Mouse (Mus musculus) embryonic stem cell, embryonic (primary cell): ENCODE results near the gene Nkain1.

ENCODE experiments used
- CTCF ChIA-PET, 4 experiments: fragments of 300-600 bp in 2 of 4; fragments of 350-600 bp in 2 of 4; sonication (Branson Sonifier 250); formaldehyde crosslinking; loops; one replicate each; lab custom pipeline; 2022; ENCODE audit warnings: inconsistent platforms in 2 of 4; lab: Charles Lee
- POLR2A ChIA-PET, 4 experiments: fragments of 300-600 bp in 2 of 4; fragments of 350-600 bp in 2 of 4; sonication (Branson Sonifier 250); formaldehyde crosslinking; loops; one replicate each; lab custom pipeline; 2022; ENCODE audit warnings: antibody characterized with exemption in 4 of 4, inconsistent platforms in 1 of 4; lab: Charles Lee

Gene Nkain1

DNA sequence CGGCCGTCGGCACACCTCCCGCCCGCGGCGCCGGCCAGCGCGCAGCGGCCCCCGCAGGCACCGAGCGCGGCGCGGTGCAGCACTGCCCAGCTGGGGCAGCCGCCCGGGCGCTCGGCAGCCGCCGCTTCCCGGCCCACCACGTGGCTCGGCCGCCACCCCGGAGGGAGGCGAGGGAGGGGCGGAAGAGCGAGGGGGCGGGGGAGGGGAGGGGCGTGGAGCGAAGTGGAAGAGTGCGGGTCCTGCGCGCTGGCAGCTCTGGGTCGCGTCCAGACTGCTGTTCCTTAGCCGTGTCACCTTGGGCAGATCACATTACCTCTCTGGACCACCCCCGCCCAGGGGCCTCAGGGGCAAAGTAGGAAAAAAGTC, at the start of gene Nkain1:
Gene Nkain1 (minus strand): TSS at position 126 of the 366 bp plus-strand sequence.
- POLR2A ChIA-PET = interaction anchor here (0.5 to 2.4 kb wide), 26 partner anchors 12 to 1696 kb away, joined by 3 to 21 read pairs (median 4); partner anchors contain the start of genes Fabp3 (in 2 of the 4), Gm10570 (in 2 of the 4), Zcchc17 (in 2 of the 4) and Pef1 (in 1 of the 4)
- CTCF ChIA-PET = interaction anchor here in 3 of 4 experiments (0.5 to 1.4 kb wide), 7 partner anchors 26 to 873 kb away, joined by 3 to 4 read pairs (median 3); no protein-coding TSS in a partner anchor

DNA sequence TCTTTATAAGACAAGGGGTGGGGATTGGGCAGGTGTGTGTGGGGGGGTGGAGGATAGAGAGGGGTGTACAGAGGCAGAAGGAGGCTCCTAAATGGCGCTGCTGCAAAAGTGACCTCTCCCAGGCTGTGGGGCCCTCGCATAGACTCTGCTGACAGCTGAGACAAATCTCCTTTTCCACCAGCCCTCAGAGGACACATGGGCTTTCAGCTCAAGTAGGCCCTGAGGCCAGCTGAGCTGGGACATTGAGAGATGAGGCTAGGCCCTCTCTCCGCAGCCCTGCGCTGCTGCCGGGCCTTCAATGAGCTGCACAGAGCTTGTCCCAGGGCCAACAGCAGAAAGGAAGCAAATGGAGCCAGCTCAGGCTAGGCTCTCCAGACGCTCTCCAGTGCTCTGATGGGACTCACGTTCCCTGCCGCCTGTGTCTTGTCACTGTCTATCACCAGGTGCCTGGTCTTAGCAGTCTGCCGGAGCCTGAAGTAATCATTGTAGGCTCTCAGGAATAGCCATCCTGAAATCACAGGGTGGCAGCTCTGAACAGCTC, 4.8 kb upstream of the Nkain1 start:
- CTCF ChIA-PET = interaction anchor here in 2 of 4 experiments (0.6 to 1.1 kb wide), 5 partner anchors 45 to 222 kb away, joined by 3 to 6 read pairs (median 3); no protein-coding TSS in a partner anchor
- POLR2A ChIA-PET = interaction anchor here in 3 of 4 experiments (0.6 to 1.8 kb wide), 9 partner anchors 22 to 1772 kb away, joined by 3 to 7 read pairs (median 3); partner anchors contain the start of genes Snrnp40 (in 2 of the 3) and Zcchc17 (in 2 of the 3)

DNA sequence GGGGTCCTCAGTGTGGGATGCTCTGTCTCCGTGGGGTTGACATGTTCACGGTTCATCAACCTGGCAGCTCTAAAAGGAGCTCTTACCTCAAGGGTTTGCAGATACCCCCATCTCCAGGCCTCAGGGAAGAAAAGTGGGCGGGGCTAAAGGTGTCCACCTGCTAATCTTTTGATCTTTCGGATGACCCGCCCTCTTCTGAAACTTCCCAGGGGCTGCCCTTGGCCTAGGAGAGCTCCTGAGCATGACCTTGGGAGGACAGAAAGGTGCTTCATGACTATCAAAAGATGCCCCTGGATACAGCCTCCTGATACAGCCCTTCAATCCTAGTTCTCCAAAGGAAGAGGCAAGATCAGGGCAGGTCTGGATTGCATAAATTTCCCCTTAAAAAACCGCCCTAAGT, 3.1 kb upstream of the Nkain1 start:
- POLR2A ChIA-PET = interaction anchor here in 3 of 4 experiments (0.6 to 1.5 kb wide), 13 partner anchors 9 to 302 kb away, joined by 3 to 6 read pairs (median 3); partner anchors contain the start of genes Snrnp40 (in 1 of the 3) and Zcchc17 (in 1 of the 3)
- CTCF ChIA-PET = interaction anchor here (0.6 to 2.0 kb wide), 8 partner anchors 9 to 337 kb away, joined by 3 to 6 read pairs (median 3); no protein-coding TSS in a partner anchor

DNA sequence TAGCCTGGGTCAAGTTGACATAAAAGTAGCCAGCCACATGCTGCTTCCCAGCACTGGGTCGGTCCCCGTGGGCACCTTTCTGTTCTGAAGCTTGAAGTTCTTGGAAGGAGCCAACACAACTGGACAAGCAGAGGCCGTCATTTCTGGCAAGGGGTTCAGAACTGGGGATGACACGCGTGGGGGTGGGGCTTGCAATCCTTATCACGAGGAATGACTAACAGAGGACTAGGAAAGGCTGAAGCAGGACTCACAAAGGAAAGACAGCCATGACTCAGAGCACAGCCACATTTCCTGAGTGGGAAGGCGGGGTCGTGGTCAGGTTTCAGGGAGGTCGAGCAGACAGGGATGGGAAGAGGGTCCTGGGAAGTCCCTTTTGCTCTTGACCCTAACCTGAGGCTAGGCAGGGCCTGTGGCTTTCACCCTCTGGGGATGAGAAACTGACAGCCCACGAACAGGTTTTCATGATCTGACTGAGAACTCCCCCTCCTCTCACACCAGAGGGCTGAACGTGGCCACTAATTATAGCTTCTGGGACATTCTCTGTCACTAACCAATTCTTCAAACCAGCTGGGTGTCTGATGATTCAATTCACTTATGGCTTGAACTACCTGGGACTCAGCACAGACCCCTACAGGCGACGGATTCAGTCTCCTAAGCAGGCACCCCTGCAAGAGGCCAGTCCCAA, 2.4 kb upstream of the Nkain1 start:
- POLR2A ChIA-PET = interaction anchor here in 3 of 4 experiments (0.7 to 1.5 kb wide), 10 partner anchors 8 to 301 kb away, joined by 3 to 6 read pairs (median 4); partner anchors contain the start of genes Snrnp40 (in 1 of the 3) and Zcchc17 (in 1 of the 3)
- CTCF ChIA-PET = interaction anchor here in 3 of 4 experiments (0.5 to 2.0 kb wide), 8 partner anchors 9 to 336 kb away, joined by 3 to 6 read pairs (median 4); no protein-coding TSS in a partner anchor

DNA sequence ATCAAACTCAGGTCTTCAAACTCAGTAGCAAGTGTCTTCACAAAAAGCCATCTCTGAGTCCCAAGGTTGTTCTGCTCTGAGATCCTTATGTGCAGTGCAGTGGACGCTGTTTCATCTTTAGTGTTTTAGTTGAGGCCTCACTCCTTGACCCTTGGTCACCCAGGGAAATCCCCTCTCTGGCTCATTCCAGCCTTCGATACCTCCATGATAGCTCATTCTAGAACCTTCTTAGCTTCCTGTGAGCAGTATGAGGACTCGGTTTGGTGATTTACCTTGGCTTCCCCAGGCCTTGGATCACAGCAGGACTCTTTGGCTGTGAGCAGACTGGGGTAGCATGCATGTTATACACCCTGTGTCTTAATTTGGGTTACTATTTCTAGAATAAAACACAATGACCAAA, 1.6 kb upstream of the Nkain1 start:
- CTCF ChIA-PET = interaction anchor here in 2 of 4 experiments (1.2 to 2.0 kb wide), 2 partner anchors 42 to 184 kb away, joined by 4 to 6 read pairs; no protein-coding TSS in a partner anchor
- POLR2A ChIA-PET = interaction anchor here in 2 of 4 experiments (1.3 to 2.4 kb wide), 6 partner anchors 14 to 105 kb away, joined by 4 to 21 read pairs (median 8); no protein-coding TSS in a partner anchor

DNA sequence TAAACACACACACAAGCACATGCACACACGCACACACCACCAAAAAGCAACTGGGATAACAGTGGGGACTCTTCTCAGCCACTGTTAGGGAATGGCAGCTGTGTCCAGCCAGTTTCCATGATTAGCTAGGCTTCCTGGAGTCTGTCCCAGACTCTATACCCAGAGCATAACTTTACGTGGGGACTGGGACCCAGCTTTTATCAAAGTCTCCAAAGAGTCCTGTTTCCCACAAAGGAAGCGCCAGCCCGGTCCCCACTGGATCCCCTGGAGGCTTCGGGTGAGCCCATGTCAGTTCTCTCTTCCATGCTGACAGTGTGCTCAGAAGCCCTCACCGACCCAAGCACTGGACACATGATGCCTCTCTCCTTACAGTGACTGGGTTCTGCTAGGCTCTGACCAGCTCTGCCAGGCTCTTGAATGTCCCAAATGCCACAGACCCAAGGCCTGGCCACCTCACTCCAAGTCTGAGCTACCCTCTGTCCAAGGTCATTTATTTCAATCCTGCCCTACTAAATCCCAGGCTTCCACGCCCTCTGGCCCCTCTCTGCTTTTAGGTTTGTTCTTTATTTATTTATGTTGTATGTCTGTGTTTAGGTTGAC, 988 bp upstream of the Nkain1 start:
- ChIA-PET POLR2A (interaction anchor here in 3 of 4 experiments (0.5 to 2.4 kb wide), 21 partner anchors 13 to 473 kb away, joined by 3 to 21 read pairs (median 4); partner anchors contain the start of genes Fabp3 (in 2 of the 3), Gm10570 (in 2 of the 3), Zcchc17 (in 2 of the 3) and Pef1 (in 1 of the 3)), CTCF (interaction anchor here in 3 of 4 experiments (0.6 to 1.4 kb wide), 5 partner anchors 27 to 278 kb away, joined by 3 to 4 read pairs (median 3); no protein-coding TSS in a partner anchor)

DNA sequence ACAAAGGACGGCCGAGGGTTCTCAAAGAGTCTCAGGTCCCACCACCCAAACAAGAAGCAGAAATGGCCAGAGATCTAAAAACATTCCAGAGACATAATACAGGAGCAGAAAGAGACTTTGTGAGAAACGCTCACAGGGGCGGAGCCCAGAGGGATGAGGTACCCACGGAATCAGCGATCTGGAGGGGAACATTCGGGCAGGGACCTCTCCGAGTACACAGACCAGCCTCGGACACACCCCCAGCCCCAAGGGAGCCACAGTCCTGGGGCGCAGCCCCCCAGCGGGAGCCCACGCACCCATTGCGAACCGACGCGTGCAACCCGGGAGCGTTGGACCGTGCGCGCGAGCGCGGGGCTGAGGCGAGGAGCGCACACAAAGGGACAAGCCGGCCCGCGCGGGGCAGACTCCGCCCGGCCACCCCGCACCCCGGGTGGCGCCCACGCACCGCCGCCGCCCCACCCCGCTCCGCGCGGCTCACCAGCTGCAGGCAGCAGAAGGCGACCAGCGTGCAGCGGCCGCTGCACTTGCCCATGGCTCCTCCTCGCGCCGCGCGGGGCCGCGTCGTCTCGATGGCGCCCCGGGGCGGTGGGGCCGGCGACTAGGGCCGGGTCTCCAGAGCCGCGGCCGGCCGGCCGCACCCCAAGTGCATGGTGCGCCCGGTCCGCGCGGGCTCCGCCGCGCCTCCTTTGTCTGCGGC, 474 bp downstream of the Nkain1 start:
- ChIA-PET CTCF (interaction anchor here in 3 of 4 experiments (0.5 to 1.4 kb wide), 7 partner anchors 26 to 873 kb away, joined by 3 to 4 read pairs (median 3); no protein-coding TSS in a partner anchor), POLR2A (interaction anchor here (0.5 to 2.4 kb wide), 16 partner anchors 13 to 1696 kb away, joined by 3 to 21 read pairs (median 4); partner anchors contain the start of genes Fabp3 (in 1 of the 4), Gm10570 (in 1 of the 4), Pef1 (in 1 of the 4) and Zcchc17 (in 1 of the 4))

DNA sequence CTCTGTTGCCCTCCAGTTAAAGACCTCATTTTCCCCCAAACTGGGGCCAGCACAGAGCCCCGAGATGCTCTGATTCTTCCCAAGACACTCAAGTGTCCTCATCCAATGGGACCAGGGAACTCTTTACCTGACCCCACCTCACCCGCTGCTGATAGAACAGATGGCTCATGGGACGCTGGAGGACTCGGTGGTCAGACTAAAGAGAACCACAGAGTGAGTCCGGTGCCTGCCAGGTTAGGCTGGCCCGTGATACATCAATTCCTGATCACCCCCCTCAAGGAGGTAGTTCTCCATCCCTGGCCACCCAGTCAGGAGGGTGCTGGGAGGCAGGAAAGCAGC, 992 bp downstream of the Nkain1 start:
- POLR2A ChIA-PET = interaction anchor here in 3 of 4 experiments (0.7 to 6.9 kb wide), 7 partner anchors 14 to 265 kb away, joined by 3 to 55 read pairs (median 5); partner anchors contain the start of genes Fabp3 (in 1 of the 3) and Gm10570 (in 1 of the 3)
- CTCF ChIA-PET = interaction anchor here in 1 of 4 experiments (1.0 kb wide), 1 partner anchor 17 kb away, joined by 3 read pairs; no protein-coding TSS in a partner anchor

DNA sequence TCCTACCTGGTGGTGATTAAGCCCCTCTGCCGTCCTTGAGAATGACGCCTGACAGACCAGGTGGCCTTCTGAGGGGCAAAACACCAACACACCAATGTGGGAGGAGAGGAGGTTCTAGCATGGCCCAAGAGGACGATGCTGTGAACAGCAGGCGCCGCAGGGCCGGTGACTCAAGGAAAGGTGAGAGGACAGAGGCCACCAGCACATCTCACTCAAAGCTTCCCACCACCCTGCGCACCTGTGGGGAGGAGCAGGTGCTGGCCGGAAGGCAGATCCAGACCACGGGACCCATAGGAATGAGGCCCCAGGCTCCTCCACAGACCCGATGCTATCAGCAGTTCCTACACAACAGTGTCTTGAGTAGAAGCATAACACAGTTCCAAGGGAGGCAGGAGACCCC, 1.4 kb downstream of the Nkain1 start:
- CTCF ChIA-PET = interaction anchor here in 2 of 4 experiments (0.7 to 1.0 kb wide), 2 partner anchors 16 to 197 kb away, joined by 3 to 5 read pairs; no protein-coding TSS in a partner anchor
- POLR2A ChIA-PET = interaction anchor here in 3 of 4 experiments (0.7 to 6.9 kb wide), 10 partner anchors 14 to 198 kb away, joined by 3 to 55 read pairs (median 4); no protein-coding TSS in a partner anchor

DNA sequence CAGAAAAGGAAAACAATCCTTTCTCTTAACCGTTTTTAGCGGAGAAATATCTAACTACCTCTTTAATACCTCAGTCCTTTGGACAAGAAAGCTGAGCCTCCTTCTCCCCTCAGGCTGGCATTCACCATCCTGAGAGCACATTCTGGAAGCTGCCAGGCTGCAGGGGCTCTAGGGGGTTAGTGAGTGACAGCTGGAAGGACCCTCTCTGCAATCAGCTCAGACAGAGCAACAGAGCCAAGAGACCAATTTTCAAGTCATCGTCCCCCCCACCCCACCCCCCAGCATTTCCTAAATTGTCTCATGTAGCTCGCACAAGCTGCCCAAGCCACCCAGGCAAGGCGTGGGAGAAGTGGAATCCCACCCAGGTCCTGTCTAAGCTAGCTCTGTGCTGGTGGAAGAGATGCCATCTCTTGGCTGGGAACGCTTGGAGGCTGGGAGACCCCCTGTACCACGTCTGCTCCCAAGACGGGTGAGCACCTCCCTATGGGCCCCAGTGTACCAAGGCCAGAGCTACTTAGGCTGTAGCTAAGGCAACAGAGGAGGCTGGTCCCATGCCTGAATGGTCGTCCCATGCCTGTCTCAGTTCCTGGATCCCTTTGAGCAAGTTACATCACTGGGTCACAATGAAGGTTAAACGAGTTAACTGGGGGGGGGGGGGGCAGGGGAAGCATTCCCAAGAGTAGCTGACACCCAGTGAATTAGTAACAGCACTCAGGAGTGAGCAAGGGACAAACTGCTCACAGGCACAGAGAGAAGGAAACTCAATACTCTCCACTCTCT, 2.8 kb downstream of the Nkain1 start:
- ChIA-PET CTCF (interaction anchor here (0.5 to 1.6 kb wide), 11 partner anchors 15 to 841 kb away, joined by 3 to 8 read pairs (median 4); no protein-coding TSS in a partner anchor), POLR2A (interaction anchor here (0.6 to 6.9 kb wide), 20 partner anchors 11 to 542 kb away, joined by 3 to 55 read pairs (median 4); partner anchors contain the start of genes Snrnp40 (in 1 of the 4) and Zcchc17 (in 1 of the 4))

DNA sequence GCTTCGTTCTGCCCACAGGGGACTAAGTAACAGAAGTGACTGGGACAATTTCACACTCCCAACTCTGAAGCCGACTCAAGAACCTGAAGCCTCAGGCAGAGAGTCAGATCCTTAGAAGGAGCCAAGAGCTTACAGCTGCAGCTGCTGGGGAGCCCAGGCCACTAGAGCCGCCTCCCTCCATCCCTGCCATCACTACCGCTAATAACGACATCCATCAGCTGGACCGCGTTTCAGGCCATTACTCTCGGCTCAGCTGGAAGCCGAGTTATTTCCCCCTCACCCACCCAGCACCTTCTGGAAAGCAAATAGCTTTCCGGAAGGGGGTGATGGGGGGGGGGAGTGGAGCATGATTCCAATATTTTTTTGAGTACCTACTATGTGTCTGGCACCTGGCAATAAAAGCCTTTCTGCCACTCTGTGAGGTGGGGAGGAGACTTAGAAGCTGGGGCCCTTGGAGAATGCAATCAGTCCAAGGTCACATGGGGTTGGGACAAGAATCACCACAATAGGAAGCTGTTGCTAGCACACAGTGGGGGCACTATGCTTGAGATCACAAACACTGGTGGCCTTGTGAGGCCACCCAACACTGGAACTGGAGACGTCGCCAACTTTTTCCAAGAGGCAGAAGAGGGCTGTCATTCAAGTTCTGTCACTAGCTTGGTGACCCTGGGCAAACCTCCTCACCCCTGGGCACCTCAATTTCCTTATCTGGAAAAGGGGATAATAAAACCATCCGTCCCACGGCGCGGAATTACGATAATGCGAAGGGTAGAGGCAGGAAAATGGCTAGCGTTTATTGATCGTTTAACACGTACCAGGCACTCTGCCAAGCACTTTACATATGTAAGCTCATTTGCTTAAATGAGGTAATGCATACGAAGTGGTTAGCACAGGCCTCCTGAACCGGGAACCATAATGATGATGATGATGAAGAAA, 5.7 kb downstream of the Nkain1 start:
- ChIA-PET CTCF (interaction anchor here (0.5 to 3.4 kb wide), 18 partner anchors 9 to 429 kb away, joined by 3 to 18 read pairs (median 4); no protein-coding TSS in a partner anchor), POLR2A (interaction anchor here (0.5 to 6.9 kb wide), 38 partner anchors 9 to 1391 kb away, joined by 3 to 55 read pairs (median 3); partner anchors contain the start of genes Snrnp40 (in 2 of the 4) and Zcchc17 (in 2 of the 4))

DNA sequence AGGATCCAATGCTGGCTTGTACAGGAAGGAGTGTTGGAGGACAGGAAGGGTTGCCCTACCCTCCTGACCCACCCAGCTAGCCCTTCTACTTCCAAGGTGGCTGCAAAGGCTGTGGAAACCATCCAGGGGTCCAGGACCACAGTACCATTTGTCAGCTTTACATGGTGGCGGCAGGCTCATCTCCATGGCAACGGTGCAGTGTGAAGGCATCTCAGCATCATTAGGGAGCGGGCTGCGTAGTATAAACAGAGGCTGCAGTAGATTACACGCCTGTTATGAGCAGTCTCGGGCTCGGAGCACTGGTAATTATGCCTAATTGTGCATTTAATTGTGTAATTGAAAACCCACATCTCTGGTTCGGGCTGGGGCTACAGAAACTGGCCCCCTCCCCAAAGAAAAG, 10.2 kb downstream of the Nkain1 start:
- POLR2A ChIA-PET = no interaction called here
- CTCF ChIA-PET = interaction anchor here in 3 of 4 experiments (0.6 to 1.4 kb wide), 3 partner anchors 14 to 30 kb away, joined by 3 to 4 read pairs (median 3); no protein-coding TSS in a partner anchor

DNA sequence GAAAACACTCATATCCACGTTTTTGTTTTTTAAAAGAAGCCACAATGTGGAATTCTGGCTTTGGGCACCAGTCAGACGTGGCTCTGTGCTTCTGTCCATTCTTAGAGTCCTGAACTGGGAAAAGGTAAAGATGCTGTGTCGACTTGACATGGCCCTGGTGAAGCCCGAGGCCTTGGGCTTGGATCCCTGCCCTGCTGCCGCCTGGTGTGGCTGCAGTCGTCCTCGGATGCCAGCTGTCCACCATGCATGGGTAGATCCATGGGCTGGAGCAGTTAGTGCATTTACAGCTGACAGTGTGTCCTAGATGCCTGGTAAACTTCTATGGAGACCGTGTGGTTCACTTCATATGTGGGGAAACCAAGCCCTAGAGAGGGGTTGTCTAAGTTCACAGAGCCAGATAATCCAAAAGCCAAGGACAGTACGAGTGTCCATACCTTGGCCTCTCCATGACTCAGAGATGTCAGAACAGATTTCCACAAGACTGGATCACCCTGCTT, 10.7 kb downstream of the Nkain1 start:
- POLR2A ChIA-PET = interaction anchor here in 1 of 4 experiments (0.6 kb wide), 1 partner anchor 35 kb away, joined by 3 read pairs; no protein-coding TSS in a partner anchor
- CTCF ChIA-PET = interaction anchor here in 1 of 4 experiments (1.4 kb wide), 1 partner anchor 29 kb away, joined by 3 read pairs; no protein-coding TSS in a partner anchor
